Mouse (Mus musculus): Measurements from ENCODE around the gene Gm10842. TPM values are rescaled to one million over a fixed set of nuclear protein-coding genes. Genes with fewer than 3 reads are reported as not detected.
"Not testable (repeated sequence)": the region's sequence is repeated elsewhere in the genome, so short reads cannot be mapped to it uniquely, and the experiment has no call there.

The Gm10842 gene
- polyA plus RNA-seq, 1 experiment from 2014 or later, result not detected

- Histone ChIP-seq H3K4me3 (ENCODE audit: low read depth, low read length) (no peak overlapping the region), H3K9me3 (ENCODE audit: control insufficient read depth, low read length) (no peaks in the 10 kb centered on the region), H3K27me3 (replicated peaks; ENCODE audit: control insufficient read depth, insufficient read depth, low read length) (no peaks in the 10 kb centered on the region), H3K4me1 (ENCODE audit: control insufficient read depth, insufficient read depth, low read length) (no peaks in the 10 kb centered on the region), H3K27ac (replicated peaks; ENCODE audit: low read depth, low read length) (no peak overlapping the region), H3K36me3 (ENCODE audit: control insufficient read depth, insufficient read depth, low read length) (peaks cover 97% of the 10 kb centered on the region), H3K9ac (ENCODE audit: low read depth, low read length) (no peak overlapping the region), H3K4me2 (ENCODE audit: low read depth, low read length) (no peak overlapping the region)
- no peak for ATAC-seq (ENCODE audit: low read depth)
- WGBS, result 92% methylated on average over 7 of the region's 7 CpGs
- DNase-seq (ENCODE audit: low spot score), result no peak
Observed at GRCm38 (mm10) chr11:105135692-105136091, 11.0 kb upstream of the Gm10842 start.

- not testable (repeated sequence) for H3K27me3 ChIP-seq (replicated peaks; ENCODE audit: control insufficient read depth, insufficient read depth, low read length); ATAC-seq (ENCODE audit: low read depth); H3K9ac ChIP-seq (ENCODE audit: low read depth, low read length); H3K27ac ChIP-seq (replicated peaks; ENCODE audit: low read depth, low read length); DNase-seq (ENCODE audit: low spot score); H3K4me2 ChIP-seq (ENCODE audit: low read depth, low read length); H3K9me3 ChIP-seq (ENCODE audit: control insufficient read depth, low read length); H3K4me1 ChIP-seq (ENCODE audit: control insufficient read depth, insufficient read depth, low read length); H3K4me3 ChIP-seq (ENCODE audit: low read depth, low read length)
- H3K36me3 ChIP-seq (ENCODE audit: control insufficient read depth, insufficient read depth, low read length), result peaks cover 87% of the 10 kb centered on the region
- 86% methylated on average over 2 of the region's 2 CpGs for WGBS
Observed at GRCm38 (mm10) chr11:105137255-105137654, 9.4 kb upstream of the Gm10842 start.

- not testable (repeated sequence) for H3K4me3 ChIP-seq (ENCODE audit: low read depth, low read length); H3K4me1 ChIP-seq (ENCODE audit: control insufficient read depth, insufficient read depth, low read length); H3K4me2 ChIP-seq (ENCODE audit: low read depth, low read length); H3K9ac ChIP-seq (ENCODE audit: low read depth, low read length); ATAC-seq (ENCODE audit: low read depth); H3K27me3 ChIP-seq (replicated peaks; ENCODE audit: control insufficient read depth, insufficient read depth, low read length); H3K27ac ChIP-seq (replicated peaks; ENCODE audit: low read depth, low read length); DNase-seq (ENCODE audit: low spot score); H3K9me3 ChIP-seq (ENCODE audit: control insufficient read depth, low read length)
- 99% methylated on average over 7 of the region's 8 CpGs for WGBS
- peaks cover 55% of the 10 kb centered on the region for H3K36me3 ChIP-seq (ENCODE audit: control insufficient read depth, insufficient read depth, low read length)
Observed at GRCm38 (mm10) chr11:105140512-105140911, 6.2 kb upstream of the Gm10842 start.

- Histone ChIP-seq H3K27ac (replicated peaks; ENCODE audit: low read depth, low read length) (no peak overlapping the region), H3K9ac (ENCODE audit: low read depth, low read length) (no peak overlapping the region), H3K4me3 (ENCODE audit: low read depth, low read length) (no peak overlapping the region), H3K27me3 (replicated peaks; ENCODE audit: control insufficient read depth, insufficient read depth, low read length) (no peaks in the 10 kb centered on the region), H3K9me3 (ENCODE audit: control insufficient read depth, low read length) (no peaks in the 10 kb centered on the region), H3K4me2 (ENCODE audit: low read depth, low read length) (no peak overlapping the region), H3K4me1 (ENCODE audit: control insufficient read depth, insufficient read depth, low read length) (no peaks in the 10 kb centered on the region), H3K36me3 (ENCODE audit: control insufficient read depth, insufficient read depth, low read length) (peaks cover 49% of the 10 kb centered on the region)
- DNase-seq (ENCODE audit: low spot score) (no peak), ATAC-seq (ENCODE audit: low read depth) (no peak)
- 92% methylated on average over 5 of the region's 5 CpGs for WGBS
Observed at GRCm38 (mm10) chr11:105141115-105141514, 5.6 kb upstream of the Gm10842 start.

GRCm38 (mm10) chr11:105143564-105143963 is 3.1 kb upstream of the Gm10842 start:
- H3K4me3 ChIP-seq (ENCODE audit: low read depth, low read length), result no peak overlapping the region
- H3K4me2 ChIP-seq (ENCODE audit: low read depth, low read length), result no peak overlapping the region
- H3K36me3 ChIP-seq (ENCODE audit: control insufficient read depth, insufficient read depth, low read length), result peaks cover 25% of the 10 kb centered on the region
- no peaks in the 10 kb centered on the region for H3K9me3 ChIP-seq (ENCODE audit: control insufficient read depth, low read length)
- H3K27ac ChIP-seq (replicated peaks; ENCODE audit: low read depth, low read length), result no peak overlapping the region
- ATAC-seq (ENCODE audit: low read depth) (no peak), DNase-seq (ENCODE audit: low spot score) (no peak)
- no peaks in the 10 kb centered on the region for H3K27me3 ChIP-seq (replicated peaks; ENCODE audit: control insufficient read depth, insufficient read depth, low read length)
- H3K9ac ChIP-seq (ENCODE audit: low read depth, low read length), result no peak overlapping the region
- H3K4me1 ChIP-seq (ENCODE audit: control insufficient read depth, insufficient read depth, low read length), result no peaks in the 10 kb centered on the region

- H3K9ac ChIP-seq (ENCODE audit: low read depth, low read length), result no peak overlapping the region
- DNase-seq (ENCODE audit: low spot score) (no peak), ATAC-seq (ENCODE audit: low read depth) (no peak)
- 77% methylated on average over 3 of the region's 3 CpGs for WGBS
- H3K4me3 ChIP-seq (ENCODE audit: low read depth, low read length), result no peak overlapping the region
- peaks cover 21% of the 10 kb centered on the region for H3K36me3 ChIP-seq (ENCODE audit: control insufficient read depth, insufficient read depth, low read length)
- no peaks in the 10 kb centered on the region for H3K27me3 ChIP-seq (replicated peaks; ENCODE audit: control insufficient read depth, insufficient read depth, low read length)
- H3K27ac ChIP-seq (replicated peaks; ENCODE audit: low read depth, low read length), result no peak overlapping the region
- no peaks in the 10 kb centered on the region for H3K9me3 ChIP-seq (ENCODE audit: control insufficient read depth, low read length)
- H3K4me2 ChIP-seq (ENCODE audit: low read depth, low read length), result no peak overlapping the region
- H3K4me1 ChIP-seq (ENCODE audit: control insufficient read depth, insufficient read depth, low read length), result no peaks in the 10 kb centered on the region
Observed at GRCm38 (mm10) chr11:105144084-105144483, 2.6 kb upstream of the Gm10842 start.

- H3K27me3 ChIP-seq (replicated peaks; ENCODE audit: control insufficient read depth, insufficient read depth, low read length), result no peaks in the 10 kb centered on the region
- H3K4me3 ChIP-seq (ENCODE audit: low read depth, low read length), result no peak overlapping the region
- ATAC-seq (ENCODE audit: low read depth) (no peak), DNase-seq (ENCODE audit: low spot score) (no peak)
- no peak overlapping the region for H3K27ac ChIP-seq (replicated peaks; ENCODE audit: low read depth, low read length)
- H3K4me1 ChIP-seq (ENCODE audit: control insufficient read depth, insufficient read depth, low read length), result no peaks in the 10 kb centered on the region
- H3K4me2 ChIP-seq (ENCODE audit: low read depth, low read length), result no peak overlapping the region
- H3K36me3 ChIP-seq (ENCODE audit: control insufficient read depth, insufficient read depth, low read length), result peaks cover 15% of the 10 kb centered on the region
- H3K9ac ChIP-seq (ENCODE audit: low read depth, low read length), result no peak overlapping the region
- no peaks in the 10 kb centered on the region for H3K9me3 ChIP-seq (ENCODE audit: control insufficient read depth, low read length)
- WGBS, result 79% methylated on average over 11 of the region's 11 CpGs
Observed at GRCm38 (mm10) chr11:105144508-105145210, 2.0 kb upstream of the Gm10842 start.

GRCm38 (mm10) chr11:105145211-105145610 is 1.5 kb upstream of the Gm10842 start:
- no peaks in the 10 kb centered on the region for H3K4me1 ChIP-seq (ENCODE audit: control insufficient read depth, insufficient read depth, low read length)
- no peak overlapping the region for H3K4me2 ChIP-seq (ENCODE audit: low read depth, low read length)
- ATAC-seq (ENCODE audit: low read depth) (no peak), DNase-seq (ENCODE audit: low spot score) (no peak)
- no peak overlapping the region for H3K27ac ChIP-seq (replicated peaks; ENCODE audit: low read depth, low read length)
- no peaks in the 10 kb centered on the region for H3K9me3 ChIP-seq (ENCODE audit: control insufficient read depth, low read length)
- no peak overlapping the region for H3K9ac ChIP-seq (ENCODE audit: low read depth, low read length)
- no peaks in the 10 kb centered on the region for H3K27me3 ChIP-seq (replicated peaks; ENCODE audit: control insufficient read depth, insufficient read depth, low read length)
- WGBS, result 93% methylated on average over 10 of the region's 10 CpGs
- peaks cover 9% of the 10 kb centered on the region for H3K36me3 ChIP-seq (ENCODE audit: control insufficient read depth, insufficient read depth, low read length)
- H3K4me3 ChIP-seq (ENCODE audit: low read depth, low read length), result no peak overlapping the region

GRCm38 (mm10) chr11:105149353-105149752 is 2.7 kb downstream of the Gm10842 start:
- H3K36me3 ChIP-seq (ENCODE audit: control insufficient read depth, insufficient read depth, low read length), result no peaks in the 10 kb centered on the region
- ATAC-seq (ENCODE audit: low read depth) (no peak), DNase-seq (ENCODE audit: low spot score) (no peak)
- H3K9ac ChIP-seq (ENCODE audit: low read depth, low read length), result no peak overlapping the region
- WGBS, result 65% methylated on average over 3 of the region's 3 CpGs
- no peak overlapping the region for H3K27ac ChIP-seq (replicated peaks; ENCODE audit: low read depth, low read length)
- H3K4me2 ChIP-seq (ENCODE audit: low read depth, low read length), result no peak overlapping the region
- H3K9me3 ChIP-seq (ENCODE audit: control insufficient read depth, low read length), result no peaks in the 10 kb centered on the region
- H3K4me3 ChIP-seq (ENCODE audit: low read depth, low read length), result no peak overlapping the region
- H3K27me3 ChIP-seq (replicated peaks; ENCODE audit: control insufficient read depth, insufficient read depth, low read length), result no peaks in the 10 kb centered on the region
- peaks cover 6% of the 10 kb centered on the region for H3K4me1 ChIP-seq (ENCODE audit: control insufficient read depth, insufficient read depth, low read length)

Data from embryonic facial prominence, embryonic 14.5 days (tissue).